Comparison of ENCODE assay signal across 25 mouse cellular contexts in genomic region chr7:13450541-13450940, GRCm38 (mm10). TPM values are rescaled to one million over a fixed set of nuclear protein-coding genes. Genes with fewer than 3 reads are reported as not detected.
A peak's percentile ranks its signal among the peaks of the same experiment; 100 is the strongest.
DNase-seq lines count a peak whose midpoint lies in the region; ATAC-seq lines count a peak whose summit lies in the region.
"Not testable (repeated sequence)": the region's sequence is repeated elsewhere in the genome, so short reads cannot be mapped to it uniquely, and the experiment has no call there.
"Had no signal": no experiment of that assay in that cellular context is flagged by ENCODE, and none has a peak within 500 bp of the region (broad histone marks: within the 10 kb centered on the region; RNA-seq: fewer than 3 reads in every experiment).

Gene Bsph1 (plus strand): TSS chr7:13450841.

- peak; percentile 43 for DNase-seq in brain, adult 2 months (ENCODE audit: low read depth, low spot score)
- DNase-seq in frontal cortex, adult 2 months (ENCODE audit: extremely low spot score in 1 of 2, low spot score in 1 of 2): peak; percentile 1 to 8
- peak; percentile 1 to 2 for DNase-seq in frontal cortex, postnatal 36 days (ENCODE audit: low spot score in 2 of 2)
- DNase-seq in gonadal fat pad, adult 2 months (ENCODE audit: low read depth): not testable (repeated sequence)
- peak; percentile 2 for DNase-seq in left cerebral cortex, adult 18-20 months (ENCODE audit: low spot score in 2 of 2)
- DNase-seq in left cerebral cortex, adult 9 months (ENCODE audit: low spot score in 2 of 2): peak; percentile 1 to 3
- DNase-seq in telencephalon, adult 2 months (ENCODE audit: low read depth, low spot score): peak; percentile 10

- ATAC-seq in frontal cortex, adult (ENCODE audit: low TSS enrichment): peak; percentile 47; the same call in 1 of the 2 replicates

RNA-seq across cellular contexts. Expression of gene Bsph1, which starts in this region (rescaled TPM):
- not detected in 2 replicates for polyA plus RNA-seq in frontal cortex, adult 2 months (2012; rRNA removed)
- 14.0 and 19.7 TPM in 2 replicates for polyA plus RNA-seq in gonadal fat pad, adult 2 months (2012; rRNA removed)
- total RNA-seq in left cerebral cortex, adult 18-20 months (2021): under 1 TPM in 1 of 2 experiments, not detected in 1; 0.77 TPM
- total RNA-seq: adrenal gland, adult 18-20 months; adrenal gland, adult 2 months; adrenal gland, adult 8-10 months; adrenal gland, postnatal 10 days; adrenal gland, postnatal 14 days; adrenal gland, postnatal 25 days; adrenal gland, postnatal 36 days; adrenal gland, postnatal 4 days; CH12.LX; ES-E14; G1E; MEL had no signal
- polyA plus RNA-seq: activated CD4-positive, CD25-positive, alpha-beta regulatory T cell, adult 4 months; adrenal gland, adult 2 months; brain, embryonic 14.5 days; C2C12; CD4-positive, CD25-positive, alpha-beta regulatory T cell, adult 4 months; G1E; Patski had no signal

Comparison
In these comparisons a context has a peak if more than half of its experiments do, and no peak if none do; other contexts are left out.
1. RNA of gene Bsph1 (polyA plus RNA-seq): 14.0 to 19.7 TPM in gonadal fat pad, adult 2 months; not detected in frontal cortex, adult 2 months; every median in the first group is over 10 times any median in the second.
2. Peak in DNase-seq in frontal cortex, adult 2 months; RNA of the gene not detected or under 1 TPM.
3. Peak in DNase-seq in left cerebral cortex, adult 18-20 months; RNA of the gene not detected or under 1 TPM.